Mouse (Mus musculus) erythroblast, embryonic 14.5 days (primary cell): Measurements from ENCODE around the gene Appbp2.

ENCODE experiments used
- GATA1 ChIP-seq: IDR thresholded peaks from 2 replicates; pipeline ENCODE4 v1.6.1; 2012; ENCODE audit warnings: low read length, inconsistent platforms, mixed read lengths
- TAL1 ChIP-seq: IDR thresholded peaks from 3 replicates; pipeline ENCODE4 v1.6.1; 2012; ENCODE audit warnings: low read length, inconsistent platforms, mixed read lengths

DNA sequence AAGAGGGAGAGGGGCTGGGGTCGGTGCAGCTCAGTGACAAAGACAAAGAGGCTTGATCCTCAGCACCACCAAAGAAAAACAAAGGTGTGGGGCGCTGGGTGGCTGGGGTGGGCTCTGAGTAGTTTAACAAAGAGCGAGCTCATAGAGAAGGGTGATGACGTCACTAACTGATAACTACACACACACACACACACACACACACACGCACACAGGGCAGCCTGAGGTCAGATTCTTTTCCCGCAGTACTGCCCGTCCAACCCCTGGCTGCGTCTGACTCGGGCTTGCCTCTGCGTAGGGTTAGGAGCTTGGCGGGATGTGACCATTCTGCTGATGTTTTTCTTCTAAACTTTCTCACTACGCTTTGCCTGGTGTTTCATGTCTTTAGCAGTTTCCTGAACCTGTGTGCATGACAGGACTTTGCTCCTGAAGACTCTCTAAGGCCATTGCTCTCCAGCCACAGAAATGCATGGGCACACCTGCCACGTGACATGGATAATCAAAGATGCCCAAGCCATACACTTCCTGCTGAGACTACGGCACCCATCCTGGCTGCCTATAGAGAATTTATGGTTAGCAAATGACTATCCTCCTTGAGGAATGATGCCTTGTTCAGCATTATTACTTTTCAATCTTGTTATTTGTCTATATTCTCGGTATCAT lies 46.4 kb upstream of the Appbp2 start:
- TF ChIP-seq GATA1: no peak
- no peak for TF ChIP-seq TAL1
